ENCODE assay signal across 7 mouse cellular contexts in the genomic region with DNA sequence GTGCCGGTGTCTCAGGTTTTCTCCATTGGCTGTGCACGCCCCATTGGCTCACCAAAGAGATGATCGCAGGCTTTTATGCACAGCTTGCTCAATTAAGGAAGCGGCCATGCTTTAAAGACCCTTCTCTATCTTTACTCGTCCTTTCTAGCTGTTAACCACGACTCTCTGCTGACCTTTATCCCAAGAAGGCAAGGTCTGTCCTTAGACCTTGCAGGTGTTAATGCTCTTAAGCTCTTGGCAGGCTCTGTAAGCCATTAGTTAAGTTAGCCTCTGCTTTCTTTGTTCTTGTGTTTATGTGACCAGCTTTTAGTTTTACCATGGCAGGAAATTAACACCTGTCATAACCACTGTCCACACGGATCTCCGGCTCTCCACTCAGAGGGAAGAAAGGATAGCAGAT. TPM values are rescaled to one million over a fixed set of nuclear protein-coding genes. Genes with fewer than 3 reads are reported as not detected.
DNase-seq lines count a peak whose midpoint lies in the region; ATAC-seq and TF ChIP-seq lines count a peak whose summit lies in the region.

No protein-coding gene starts in this region.

- H3K27me3 ChIP-seq in megakaryocyte, embryonic 14.5 days (replicated peaks): no peaks in the 10 kb centered on the region
- no peaks in the 10 kb centered on the region for H3K27me3 ChIP-seq in forebrain, embryonic 16.5 days (replicated peaks; ENCODE audit: control insufficient read depth, insufficient read depth, low read length)
- H3K27me3 ChIP-seq in limb, embryonic 15.5 days: no peaks in the 10 kb centered on the region
- H3K27me3 ChIP-seq in stomach, postnatal 0 days (ENCODE audit: control insufficient read depth, insufficient read depth, low read length): no peaks in the 10 kb centered on the region

- ATAC-seq in megakaryocyte, adult 5-6 weeks (ENCODE audit: poor library complexity, severe bottlenecking): no peak
- ATAC-seq in forebrain, embryonic 16.5 days: no peak
- ATAC-seq in limb, embryonic 15.5 days (ENCODE audit: insufficient number of reproducible peaks, low FRiP score, low TSS enrichment, low read depth): no peak
- no peak for ATAC-seq in stomach, postnatal 0 days (ENCODE audit: low FRiP score, low TSS enrichment)

- peak overlapping the region; percentile 99 for H3K4me3 ChIP-seq in megakaryocyte, embryonic 14.5 days (replicated peaks)
- no peak overlapping the region for H3K4me3 ChIP-seq in forebrain, embryonic 16.5 days (replicated peaks; ENCODE audit: low read length)
- H3K4me3 ChIP-seq in limb, embryonic 15.5 days: 0 out of 2 replicates have a peak overlapping the region, but pooled peaks have one; percentile 63
- H3K4me3 ChIP-seq in stomach, postnatal 0 days (ENCODE audit: low read depth, low read length): peak overlapping the region; percentile 70; the same call in 1 of the 2 replicates

- no peak for TF ChIP-seq EP300 in stomach, postnatal 0 days (optimal IDR thresholded peaks at IDR 0.05)

- H3K4me2 ChIP-seq in forebrain, embryonic 16.5 days (ENCODE audit: low read length): peak overlapping the region; percentile 98
- H3K4me2 ChIP-seq in limb, embryonic 15.5 days: peak overlapping the region; percentile 80
- peak overlapping the region; percentile 85 for H3K4me2 ChIP-seq in stomach, postnatal 0 days (replicated peaks; ENCODE audit: low read depth)

- no peak for TF ChIP-seq CTCF in stomach, postnatal 0 days (IDR thresholded peaks at IDR 0.05; ENCODE audit: low read depth)

- H3K9ac ChIP-seq in forebrain, embryonic 16.5 days (replicated peaks; ENCODE audit: low read depth, low read length): peak overlapping the region; percentile 91; the same call in 1 of the 2 replicates
- 0 out of 2 replicates have a peak overlapping the region, but pooled peaks have one; percentile 70 for H3K9ac ChIP-seq in limb, embryonic 15.5 days
- peak overlapping the region; percentile 83; the same call in 1 of the 2 replicates for H3K9ac ChIP-seq in stomach, postnatal 0 days (ENCODE audit: low read length)

- H3K9me3 ChIP-seq in megakaryocyte, embryonic 14.5 days: no peaks in the 10 kb centered on the region
- H3K9me3 ChIP-seq in forebrain, embryonic 16.5 days (ENCODE audit: control insufficient read depth, low read length): no peaks in the 10 kb centered on the region
- no peaks in the 10 kb centered on the region for H3K9me3 ChIP-seq in limb, embryonic 15.5 days
- no peaks in the 10 kb centered on the region for H3K9me3 ChIP-seq in stomach, postnatal 0 days (ENCODE audit: control insufficient read depth, low read length)

- no peak overlapping the region for H3K27ac ChIP-seq in forebrain, embryonic 16.5 days (ENCODE audit: low read length)
- no peak overlapping the region for H3K27ac ChIP-seq in limb, embryonic 15.5 days
- no peak overlapping the region for H3K27ac ChIP-seq in stomach, postnatal 0 days (replicated peaks)

- H3K4me1 ChIP-seq in megakaryocyte, embryonic 14.5 days: peaks cover 34% of the 10 kb centered on the region
- H3K4me1 ChIP-seq in forebrain, embryonic 16.5 days (replicated peaks; ENCODE audit: control insufficient read depth, insufficient read depth, low read length): peaks cover 25% of the 10 kb centered on the region
- peaks cover 17% of the 10 kb centered on the region for H3K4me1 ChIP-seq in limb, embryonic 15.5 days
- H3K4me1 ChIP-seq in stomach, postnatal 0 days (replicated peaks; ENCODE audit: control insufficient read depth, insufficient read depth): peaks cover 2% of the 10 kb centered on the region; the same call in 1 of the 2 replicates

- DNase-seq in stomach, postnatal 0 days (ENCODE audit: low spot score): no peak
- no peak for DNase-seq in spleen, postnatal 10 days (ENCODE audit: low spot score in 2 of 2)
- DNase-seq in layer of hippocampus, postnatal 10 days (ENCODE audit: low spot score in 2 of 2): no peak

- peaks cover 39% of the 10 kb centered on the region for H3K36me3 ChIP-seq in megakaryocyte, embryonic 14.5 days (replicated peaks; ENCODE audit: low read length)
- H3K36me3 ChIP-seq in forebrain, embryonic 16.5 days (ENCODE audit: control insufficient read depth, insufficient read depth): no peaks in the 10 kb centered on the region
- no peaks in the 10 kb centered on the region for H3K36me3 ChIP-seq in limb, embryonic 15.5 days
- H3K36me3 ChIP-seq in stomach, postnatal 0 days (ENCODE audit: control insufficient read depth, insufficient read depth, low read length): no peaks in the 10 kb centered on the region

- 41% methylated on average over 8 of the region's 8 CpGs for WGBS in forebrain, embryonic 16.5 days
- 69% methylated on average over 8 of the region's 8 CpGs for WGBS in limb, embryonic 15.5 days
- 54% methylated on average over 8 of the region's 8 CpGs for WGBS in stomach, postnatal 0 days

RNA-seq across cellular contexts. Expression of gene Rars2, which starts 1.4 kb away (rescaled TPM):
- polyA plus RNA-seq in megakaryocyte, embryonic 14.5 days (2012; ENCODE audit: insufficient read depth, low replicate concordance): 2.0 and 17.6 TPM in 2 replicates
- 16.1 and 19.4 TPM in 2 replicates for total RNA-seq in megakaryocyte, adult 5-6 weeks (2015)
- 15.7 and 21.0 TPM in 2 replicates for total RNA-seq in megakaryocyte, adult 5-6 weeks (2017)
- 55.0 and 63.4 TPM in 2 replicates for polyA plus RNA-seq in forebrain, embryonic 16.5 days (2015; fragmentation: Nextera tagmentation; extraction: Ambion mirVana)
- polyA plus RNA-seq in limb, embryonic 15.5 days (2015; fragmentation: Nextera tagmentation; extraction: Ambion mirVana): 59.8 and 62.5 TPM in 2 replicates
- 41.4 and 43.8 TPM in 2 replicates for polyA plus RNA-seq in stomach, postnatal 0 days (2015; fragmentation: Nextera tagmentation; extraction: Ambion mirVana)
- 10 to 100 TPM; 32.6 to 33.2 TPM for total RNA-seq in layer of hippocampus, postnatal 10 days (2021)

RNA-seq across cellular contexts. Expression of gene Orc3, which starts 1.4 kb away (rescaled TPM):
- 1.9 TPM in 1 of 2 replicates, not detected in the other for polyA plus RNA-seq in megakaryocyte, embryonic 14.5 days (2012; ENCODE audit: insufficient read depth, low replicate concordance)
- total RNA-seq in megakaryocyte, adult 5-6 weeks (2015): 61.1 and 71.6 TPM in 2 replicates
- total RNA-seq in megakaryocyte, adult 5-6 weeks (2017): 55.7 and 61.4 TPM in 2 replicates
- 99.1 and 104 TPM in 2 replicates for polyA plus RNA-seq in forebrain, embryonic 16.5 days (2015; fragmentation: Nextera tagmentation; extraction: Ambion mirVana)
- polyA plus RNA-seq in limb, embryonic 15.5 days (2015; fragmentation: Nextera tagmentation; extraction: Ambion mirVana): 73.2 and 78.8 TPM in 2 replicates
- polyA plus RNA-seq in stomach, postnatal 0 days (2015; fragmentation: Nextera tagmentation; extraction: Ambion mirVana): 29.4 TPM in 2 replicates
- 10 to 100 TPM; 56.1 to 61.9 TPM for total RNA-seq in layer of hippocampus, postnatal 10 days (2021)

Comparison
In these comparisons a context has a peak if more than half of its experiments do, and no peak if none do; other contexts are left out.
1. RNA of gene Orc3, which starts 1.4 kb away (polyA plus RNA-seq): 99.1 to 104 TPM in forebrain, embryonic 16.5 days, 73.2 to 78.8 TPM in limb, embryonic 15.5 days and 29.4 TPM in stomach, postnatal 0 days; 1.9 TPM in megakaryocyte, embryonic 14.5 days; every median in the first group is over 10 times any median in the second.
2. Peak in every context shown above with its lines, with median percentiles within 50 percentile points of each other: H3K4me2 ChIP-seq and H3K9ac ChIP-seq.